Mouse (Mus musculus) forebrain, embryonic 16.5 days (tissue): Measurements from ENCODE around the gene 1700018F24Rik. TPM values are rescaled to one million over a fixed set of nuclear protein-coding genes. Genes with fewer than 3 reads are reported as not detected.
"Not testable (repeated sequence)": the region's sequence is repeated elsewhere in the genome, so short reads cannot be mapped to it uniquely, and the experiment has no call there.

Experiments
- ATAC-seq: fragments of 200-750 bp; cut with Nextera tagmentation; 2 replicates; pipeline ENCODE4 v1.8.0; 2017; ENCODE audit warnings: mild to moderate bottlenecking, moderate library complexity
- H3K27ac ChIP-seq: fragments of 300-500 bp; sonication (generic); 2 replicates; pipeline ENCODE4 v1.5.1; 2014; ENCODE audit warnings: low read length, control low read depth
- H3K27me3 ChIP-seq: fragments of 300-500 bp; sonication (generic); replicated peaks from 2 replicates; pipeline ENCODE4 v1.6.1; 2014; ENCODE audit warnings: low read length; ENCODE audit not compliant: control insufficient read depth, insufficient read depth
- H3K36me3 ChIP-seq: fragments of 300-500 bp; sonication (generic); 2 replicates; pipeline ENCODE4 v1.6.1; 2014; ENCODE audit not compliant: control insufficient read depth, insufficient read depth
- H3K4me1 ChIP-seq: fragments of 300-500 bp; sonication (generic); replicated peaks from 2 replicates; pipeline ENCODE4 v1.6.1; 2014; ENCODE audit warnings: low read length; ENCODE audit not compliant: control insufficient read depth, insufficient read depth
- H3K4me2 ChIP-seq: fragments of 300-500 bp; sonication (generic); 2 replicates; pipeline ENCODE4 v1.6.1; 2014; ENCODE audit warnings: mild to moderate bottlenecking, low read length, control low read depth
- H3K4me3 ChIP-seq: fragments of 300-500 bp; sonication (generic); replicated peaks from 2 replicates; pipeline ENCODE4 v1.5.1; 2014; ENCODE audit warnings: mild to moderate bottlenecking, low read length, control low read depth
- H3K9ac ChIP-seq: fragments of 300-500 bp; sonication (generic); replicated peaks from 2 replicates; pipeline ENCODE4 v1.6.1; 2014; ENCODE audit warnings: low read depth, low read length, control low read depth
- H3K9me3 ChIP-seq: fragments of 300-500 bp; sonication (generic); 2 replicates; pipeline ENCODE4 v1.6.1; 2016; ENCODE audit warnings: low read length; ENCODE audit not compliant: control insufficient read depth
- WGBS: fragments of 180-500 bp; shearing (Covaris S2); extraction: QIAGEN DNeasy Blood & Tissue Kit; methylation state at CpG from one replicate; pipeline ENCODE4 v1.1.7; 2014; 5-methylcytosine and 5-hydroxymethylcytosine counted together
- polyA plus RNA-seq: library from polyadenylated mRNA; unstranded; fragments of >200 nt; fragmentation: Nextera tagmentation; extraction: Ambion mirVana; gene quantifications from 2 replicates; pipeline ENCODE4 v1.2.1, GENCODE M21; 2015

The 1700018F24Rik gene
- polyA plus RNA-seq: not detected in 2 replicates

DNA sequence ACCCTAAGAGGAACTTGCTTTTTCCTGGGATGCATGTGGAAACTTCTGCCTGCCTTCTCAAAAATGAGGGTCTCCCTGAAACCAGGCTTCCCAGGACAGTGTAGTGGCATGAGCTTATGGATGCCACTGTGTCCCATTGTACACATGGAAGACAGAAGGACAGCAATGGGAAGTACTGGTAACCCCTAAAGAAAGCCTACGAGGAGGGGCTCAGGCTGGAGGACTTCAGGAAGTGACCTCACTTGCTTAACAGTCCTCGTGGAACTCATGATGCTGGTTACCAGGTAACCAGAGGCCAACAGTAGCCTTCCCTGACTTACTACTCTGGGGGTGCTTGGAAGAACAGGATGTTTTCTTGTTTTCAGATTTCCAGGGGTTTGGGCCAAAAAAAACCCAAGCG is at the start of gene 1700018F24Rik:
TSS of gene 1700018F24Rik (plus strand) at position 301 of the 400 bp plus-strand sequence.
- H3K4me1 ChIP-seq, ATAC-seq, H3K9me3 ChIP-seq, H3K27me3 ChIP-seq, H3K27ac ChIP-seq, H3K9ac ChIP-seq, H3K36me3 ChIP-seq, H3K4me2 ChIP-seq, H3K4me3 ChIP-seq: not testable (repeated sequence)
- 81% methylated on average over 3 of the region's 3 CpGs for WGBS

- no peak for ATAC-seq
- Histone ChIP-seq H3K27ac (no peak overlapping the region), H3K4me2 (no peak overlapping the region), H3K4me1 (no peaks in the 10 kb centered on the region), H3K4me3 (no peak overlapping the region), H3K9ac (no peak overlapping the region), H3K36me3 (no peaks in the 10 kb centered on the region), H3K27me3 (no peaks in the 10 kb centered on the region), H3K9me3 (no peaks in the 10 kb centered on the region)
- 28% methylated on average over 2 of the region's 2 CpGs for WGBS
These were observed 44.3 kb upstream of the 1700018F24Rik start for GRCm38 (mm10) chr5:144998491-144998890.

GRCm38 (mm10) chr5:145003362-145003761 is 39.4 kb upstream of the 1700018F24Rik start:
- no peak overlapping the region for H3K4me2 ChIP-seq
- H3K27ac ChIP-seq: no peak overlapping the region
- no peak overlapping the region for H3K4me3 ChIP-seq
- no peaks in the 10 kb centered on the region for H3K27me3 ChIP-seq
- WGBS: 84% methylated on average over 3 of the region's 3 CpGs
- no peaks in the 10 kb centered on the region for H3K36me3 ChIP-seq
- no peaks in the 10 kb centered on the region for H3K9me3 ChIP-seq
- H3K4me1 ChIP-seq: no peaks in the 10 kb centered on the region
- H3K9ac ChIP-seq: no peak overlapping the region
- no peak for ATAC-seq

DNA sequence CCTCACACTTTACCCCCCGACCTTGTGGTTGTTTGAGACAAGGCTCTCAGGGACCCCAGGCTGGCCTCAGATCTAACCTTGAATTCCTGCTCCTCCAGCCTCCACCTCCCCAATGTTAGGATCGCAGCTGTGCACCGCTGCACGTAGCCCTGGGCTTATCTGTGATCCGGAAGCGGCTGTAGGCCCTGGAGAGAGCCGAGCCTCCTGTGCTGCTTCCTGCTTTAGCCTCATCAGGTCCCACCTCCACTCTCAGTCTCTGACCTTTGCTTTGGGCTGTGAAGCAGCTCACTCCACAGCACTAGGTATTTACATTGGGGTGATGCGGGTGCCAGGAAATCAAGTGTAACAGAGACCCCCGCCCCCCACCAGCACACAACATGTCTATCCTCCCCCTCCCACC is 38.3 kb upstream of the 1700018F24Rik start:
- no peak overlapping the region for H3K9ac ChIP-seq
- no peaks in the 10 kb centered on the region for H3K36me3 ChIP-seq
- 86% methylated on average over 9 of the region's 9 CpGs for WGBS
- no peaks in the 10 kb centered on the region for H3K27me3 ChIP-seq
- no peak for ATAC-seq
- H3K4me3 ChIP-seq: no peak overlapping the region
- H3K27ac ChIP-seq: no peak overlapping the region
- no peak overlapping the region for H3K4me2 ChIP-seq
- no peaks in the 10 kb centered on the region for H3K4me1 ChIP-seq
- no peaks in the 10 kb centered on the region for H3K9me3 ChIP-seq

DNA sequence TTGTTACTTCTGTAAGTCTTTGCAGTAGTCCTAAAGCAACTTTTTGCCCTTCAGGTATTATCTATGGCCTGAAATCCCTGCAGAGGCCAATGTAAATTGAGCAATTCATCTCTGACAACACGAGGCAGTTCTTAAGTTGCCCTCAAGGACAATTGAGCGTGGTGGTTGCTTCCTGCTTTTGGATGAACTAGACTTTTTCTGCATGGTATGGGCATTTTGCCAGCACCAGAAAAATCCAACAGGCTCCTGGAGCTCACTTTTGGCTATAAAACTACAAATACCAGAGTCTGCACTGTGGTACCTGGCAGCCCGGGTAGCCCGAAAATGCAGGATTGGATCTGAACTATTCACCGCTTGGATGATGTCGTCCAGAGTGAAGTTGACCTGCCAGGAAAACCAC is 37.2 kb upstream of the 1700018F24Rik start:
- no peaks in the 10 kb centered on the region for H3K9me3 ChIP-seq
- no peak overlapping the region for H3K4me3 ChIP-seq
- H3K4me1 ChIP-seq: no peaks in the 10 kb centered on the region
- 87% methylated on average over 6 of the region's 6 CpGs for WGBS
- H3K36me3 ChIP-seq: no peaks in the 10 kb centered on the region
- H3K27me3 ChIP-seq: no peaks in the 10 kb centered on the region
- no peak overlapping the region for H3K27ac ChIP-seq
- no peak for ATAC-seq
- H3K9ac ChIP-seq: no peak overlapping the region
- H3K4me2 ChIP-seq: no peak overlapping the region

- WGBS: 91% methylated on average over 15 of the region's 15 CpGs
- Histone ChIP-seq H3K4me2 (no peak overlapping the region), H3K27ac (no peak overlapping the region), H3K9ac (no peak overlapping the region), H3K9me3 (no peaks in the 10 kb centered on the region), H3K36me3 (no peaks in the 10 kb centered on the region), H3K27me3 (no peaks in the 10 kb centered on the region), H3K4me1 (no peaks in the 10 kb centered on the region), H3K4me3 (no peak overlapping the region)
- ATAC-seq: no peak
These were observed 33.7 kb upstream of the 1700018F24Rik start for GRCm38 (mm10) chr5:145008878-145009659.

DNA sequence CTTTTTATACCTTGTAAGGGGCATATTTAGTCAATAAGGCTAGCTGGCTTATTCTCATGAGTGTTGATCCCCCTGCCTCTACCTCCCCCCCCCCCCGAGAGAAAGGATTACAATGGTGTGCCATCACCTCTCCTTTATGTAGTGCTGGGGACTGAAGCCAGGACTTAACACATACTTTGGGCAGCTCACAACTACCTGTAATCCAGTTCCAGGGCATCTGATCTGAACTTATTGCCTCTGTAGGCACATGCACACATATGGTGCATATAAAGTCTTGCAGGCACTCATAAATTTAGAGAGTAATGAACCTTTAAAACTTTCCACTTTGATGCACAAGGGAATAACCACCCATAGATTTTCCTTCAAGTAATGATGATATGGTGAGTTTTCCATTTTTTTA is 28.5 kb upstream of the 1700018F24Rik start:
- Histone ChIP-seq H3K27me3 (no peaks in the 10 kb centered on the region), H3K4me2 (no peak overlapping the region), H3K4me1 (no peaks in the 10 kb centered on the region), H3K9ac (no peak overlapping the region), H3K27ac (no peak overlapping the region), H3K36me3 (no peaks in the 10 kb centered on the region), H3K9me3 (no peaks in the 10 kb centered on the region), H3K4me3 (no peak overlapping the region)
- ATAC-seq: no peak
- WGBS: 80% methylated on average over 1 of the region's 1 CpGs

DNA sequence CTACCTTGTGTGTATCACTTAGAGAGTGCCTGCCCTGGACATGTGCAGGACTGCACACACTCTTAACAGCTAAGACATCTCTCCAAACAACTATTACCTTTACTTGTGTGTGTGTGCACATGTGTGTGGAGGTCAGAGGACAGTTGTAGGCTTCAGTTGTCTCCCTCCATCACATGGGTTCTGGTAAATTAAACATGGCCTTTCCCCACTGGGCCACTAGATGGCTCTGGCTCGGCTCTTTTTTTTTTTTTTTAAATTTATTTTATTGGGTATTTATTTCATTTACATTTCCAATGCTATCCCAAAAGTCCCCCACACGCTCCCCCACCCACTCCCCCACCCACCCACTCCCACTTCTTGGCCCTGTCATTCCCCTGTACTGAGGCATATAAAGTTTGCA is 26.0 kb upstream of the 1700018F24Rik start:
- not testable (repeated sequence) for H3K9me3 ChIP-seq, ATAC-seq, H3K27me3 ChIP-seq, H3K9ac ChIP-seq, H3K4me3 ChIP-seq, H3K27ac ChIP-seq, H3K4me2 ChIP-seq, H3K36me3 ChIP-seq, H3K4me1 ChIP-seq
- WGBS: 35% methylated on average over 2 of the region's 2 CpGs

DNA sequence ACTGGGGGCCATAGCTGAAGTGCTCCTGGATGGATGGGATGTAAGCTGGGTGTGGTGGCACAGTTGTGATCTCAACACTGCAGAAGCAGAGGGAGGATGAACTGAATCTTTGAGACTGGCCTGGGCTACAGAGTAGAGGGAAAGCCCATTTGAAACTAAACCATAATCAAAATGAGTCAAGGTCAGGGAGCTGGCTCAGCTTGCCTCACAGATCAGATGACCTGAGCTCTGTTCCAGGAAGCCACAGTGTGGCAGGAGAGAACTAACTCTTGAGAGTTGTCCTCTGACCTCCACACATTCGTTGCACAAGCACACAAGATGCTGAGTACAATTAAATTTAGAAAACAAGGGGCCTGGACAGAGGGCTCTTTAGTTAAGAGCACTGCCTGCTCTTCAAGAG is 22.5 kb upstream of the 1700018F24Rik start:
- H3K9me3 ChIP-seq, ATAC-seq, H3K27ac ChIP-seq, H3K4me2 ChIP-seq, H3K4me3 ChIP-seq, H3K27me3 ChIP-seq, H3K4me1 ChIP-seq, H3K9ac ChIP-seq, H3K36me3 ChIP-seq: not testable (repeated sequence)
- 29% methylated on average over 1 of the region's 1 CpGs for WGBS

DNA sequence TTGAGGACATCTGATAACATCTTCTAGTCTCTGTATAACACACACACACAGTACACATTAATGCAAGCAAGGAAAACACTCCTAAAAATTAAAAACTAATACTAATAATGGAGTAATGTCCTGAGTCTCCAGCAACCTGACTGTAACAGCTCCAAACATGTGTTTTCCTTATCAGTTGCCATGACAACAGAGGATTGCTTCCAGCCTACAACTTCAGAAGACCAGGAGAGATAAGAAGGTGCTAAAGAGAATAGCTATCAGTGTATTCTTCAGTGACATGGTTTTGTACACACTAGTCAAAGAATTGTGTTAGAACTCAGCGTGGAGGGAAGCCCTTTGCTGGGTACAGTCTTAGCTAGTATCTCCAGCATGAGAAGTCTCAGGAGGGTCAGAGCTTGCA is 22.1 kb upstream of the 1700018F24Rik start:
- not testable (repeated sequence) for H3K9me3 ChIP-seq, H3K4me1 ChIP-seq, H3K27me3 ChIP-seq, H3K4me3 ChIP-seq, H3K9ac ChIP-seq, H3K27ac ChIP-seq, H3K36me3 ChIP-seq, ATAC-seq, H3K4me2 ChIP-seq
- 84% methylated on average over 1 of the region's 1 CpGs for WGBS
